Mouse (Mus musculus) embryonic facial prominence, embryonic 15.5 days (tissue): ENCODE data around the gene Car10. TPM values are rescaled to one million over a fixed set of nuclear protein-coding genes. Genes with fewer than 3 reads are reported as not detected.
"Not testable (repeated sequence)": the region's sequence is repeated elsewhere in the genome, so short reads cannot be mapped to it uniquely, and the experiment has no call there.

ENCODE experiments used
- ATAC-seq: fragments of 200-750 bp; cut with Nextera tagmentation; 2 replicates; pipeline ENCODE4 v1.8.0; 2017; ENCODE audit warnings: low read depth, moderate TSS enrichment; ENCODE audit not compliant: insufficient number of reproducible peaks, low FRiP score, low TSS enrichment
- H3K27ac ChIP-seq: fragments of 300-500 bp; sonication (generic); replicated peaks from 2 replicates; pipeline ENCODE4 v1.5.1; 2015; ENCODE audit warnings: mild to moderate bottlenecking, inconsistent platforms
- H3K27me3 ChIP-seq: fragments of 300-500 bp; sonication (generic); 2 replicates; pipeline ENCODE4 v1.6.1; 2015; ENCODE audit warnings: inconsistent platforms
- H3K36me3 ChIP-seq: fragments of 300-500 bp; sonication (generic); 2 replicates; pipeline ENCODE4 v1.6.1; 2015; ENCODE audit warnings: mild to moderate bottlenecking, inconsistent platforms
- H3K4me1 ChIP-seq: fragments of 300-500 bp; sonication (generic); 2 replicates; pipeline ENCODE4 v1.6.1; 2015; ENCODE audit warnings: inconsistent platforms
- H3K4me2 ChIP-seq: fragments of 300-500 bp; sonication (generic); replicated peaks from 2 replicates; pipeline ENCODE4 v1.6.1; 2015; ENCODE audit warnings: mild to moderate bottlenecking, inconsistent platforms
- H3K4me3 ChIP-seq: fragments of 300-500 bp; sonication (generic); replicated peaks from 2 replicates; pipeline ENCODE4 v1.5.1; 2015; ENCODE audit warnings: mild to moderate bottlenecking, inconsistent platforms
- H3K9ac ChIP-seq: fragments of 300-500 bp; sonication (generic); 2 replicates; pipeline ENCODE4 v1.6.1; 2015; ENCODE audit warnings: inconsistent platforms
- H3K9me3 ChIP-seq: fragments of 300-500 bp; sonication (generic); replicated peaks from 2 replicates; pipeline ENCODE4 v1.6.1; 2016; ENCODE audit warnings: inconsistent platforms
- WGBS: fragments of 180-500 bp; shearing (Covaris S2); methylation state at CpG from one replicate; pipeline ENCODE4 v1.1.7; 2015; 5-methylcytosine and 5-hydroxymethylcytosine counted together
- polyA plus RNA-seq: library from polyadenylated mRNA; unstranded; fragments of >200 nt; fragmentation: Nextera tagmentation; extraction: Ambion mirVana; gene quantifications from 2 replicates; pipeline ENCODE4 v1.2.1, GENCODE M21; 2015

The Car10 gene
- polyA plus RNA-seq, 1 experiment from 2014 or later = 3.1 TPM

- no peaks in the 10 kb centered on the region for H3K9me3 ChIP-seq
- H3K27me3 ChIP-seq = no peaks in the 10 kb centered on the region
- no peak overlapping the region for H3K9ac ChIP-seq
- no peak for ATAC-seq
- H3K36me3 ChIP-seq = no peaks in the 10 kb centered on the region
- 91% methylated on average over 2 of the region's 2 CpGs for WGBS
- H3K4me1 ChIP-seq = no peaks in the 10 kb centered on the region
- no peak overlapping the region for H3K4me3 ChIP-seq
- H3K4me2 ChIP-seq = no peak overlapping the region
- no peak overlapping the region for H3K27ac ChIP-seq
These were observed 298.5 kb downstream of the Car10 start for GRCm38 (mm10) chr11:93396356-93396755.

- not testable (repeated sequence) for H3K9me3 ChIP-seq, H3K4me1 ChIP-seq, H3K36me3 ChIP-seq, H3K27me3 ChIP-seq, H3K4me3 ChIP-seq, H3K9ac ChIP-seq, H3K4me2 ChIP-seq, H3K27ac ChIP-seq, ATAC-seq
- WGBS = 84% methylated on average over 1 of the region's 1 CpGs
These were observed 303.3 kb downstream of the Car10 start for GRCm38 (mm10) chr11:93401167-93401566.

- Histone ChIP-seq H3K9ac (no peak overlapping the region), H3K4me3 (no peak overlapping the region), H3K4me1 (no peaks in the 10 kb centered on the region), H3K27me3 (no peaks in the 10 kb centered on the region), H3K9me3 (no peaks in the 10 kb centered on the region), H3K27ac (no peak overlapping the region), H3K36me3 (no peaks in the 10 kb centered on the region), H3K4me2 (no peak overlapping the region)
- no peak for ATAC-seq
- WGBS = 83% methylated on average over 5 of the region's 5 CpGs
These were observed 310.2 kb downstream of the Car10 start for GRCm38 (mm10) chr11:93407981-93408380.

- no peak for ATAC-seq
- Histone ChIP-seq H3K27ac (no peak overlapping the region), H3K27me3 (no peaks in the 10 kb centered on the region), H3K4me2 (no peak overlapping the region), H3K36me3 (no peaks in the 10 kb centered on the region), H3K4me1 (no peaks in the 10 kb centered on the region), H3K9me3 (no peaks in the 10 kb centered on the region), H3K4me3 (no peak overlapping the region), H3K9ac (no peak overlapping the region)
- 74% methylated on average over 5 of the region's 5 CpGs for WGBS
These were observed 333.7 kb downstream of the Car10 start for GRCm38 (mm10) chr11:93431482-93431881.

- ATAC-seq = no peak
- Histone ChIP-seq H3K9me3 (no peaks in the 10 kb centered on the region), H3K36me3 (no peaks in the 10 kb centered on the region), H3K27me3 (no peaks in the 10 kb centered on the region), H3K4me3 (no peak overlapping the region), H3K9ac (no peak overlapping the region), H3K4me1 (no peaks in the 10 kb centered on the region), H3K27ac (no peak overlapping the region), H3K4me2 (no peak overlapping the region)
- WGBS = 52% methylated on average over 4 of the region's 4 CpGs
These were observed 337.4 kb downstream of the Car10 start for GRCm38 (mm10) chr11:93434997-93435915.

- Histone ChIP-seq H3K4me3 (no peak overlapping the region), H3K27me3 (no peaks in the 10 kb centered on the region), H3K9ac (no peak overlapping the region), H3K4me1 (no peaks in the 10 kb centered on the region), H3K9me3 (no peaks in the 10 kb centered on the region), H3K27ac (no peak overlapping the region), H3K4me2 (no peak overlapping the region), H3K36me3 (no peaks in the 10 kb centered on the region)
- ATAC-seq = no peak
- WGBS = 71% methylated on average over 2 of the region's 2 CpGs
These were observed 339.1 kb downstream of the Car10 start for GRCm38 (mm10) chr11:93436892-93437291.

- no peak for ATAC-seq
- H3K36me3 ChIP-seq = no peaks in the 10 kb centered on the region
- H3K4me2 ChIP-seq = no peak overlapping the region
- H3K9me3 ChIP-seq = no peaks in the 10 kb centered on the region
- H3K27me3 ChIP-seq = no peaks in the 10 kb centered on the region
- H3K4me1 ChIP-seq = no peaks in the 10 kb centered on the region
- H3K27ac ChIP-seq = no peak overlapping the region
- H3K9ac ChIP-seq = no peak overlapping the region
- no peak overlapping the region for H3K4me3 ChIP-seq
- WGBS = 63% methylated on average over 1 of the region's 1 CpGs
These were observed 342.6 kb downstream of the Car10 start for GRCm38 (mm10) chr11:93440466-93440865.

GRCm38 (mm10) chr11:93443777-93444176 is 345.9 kb downstream of the Car10 start:
- WGBS = 82% methylated on average over 2 of the region's 2 CpGs
- H3K4me1 ChIP-seq = no peaks in the 10 kb centered on the region
- no peak overlapping the region for H3K27ac ChIP-seq
- no peaks in the 10 kb centered on the region for H3K27me3 ChIP-seq
- H3K9me3 ChIP-seq = no peaks in the 10 kb centered on the region
- ATAC-seq = no peak
- H3K9ac ChIP-seq = no peak overlapping the region
- no peaks in the 10 kb centered on the region for H3K36me3 ChIP-seq
- no peak overlapping the region for H3K4me3 ChIP-seq
- no peak overlapping the region for H3K4me2 ChIP-seq

GRCm38 (mm10) chr11:93444741-93445140 is 346.9 kb downstream of the Car10 start:
- ATAC-seq = no peak
- no peak overlapping the region for H3K4me2 ChIP-seq
- no peaks in the 10 kb centered on the region for H3K9me3 ChIP-seq
- no peak overlapping the region for H3K4me3 ChIP-seq
- H3K27ac ChIP-seq = no peak overlapping the region
- no peaks in the 10 kb centered on the region for H3K36me3 ChIP-seq
- H3K9ac ChIP-seq = no peak overlapping the region
- no peaks in the 10 kb centered on the region for H3K4me1 ChIP-seq
- no peaks in the 10 kb centered on the region for H3K27me3 ChIP-seq
- 77% methylated on average over 8 of the region's 8 CpGs for WGBS

GRCm38 (mm10) chr11:93447566-93447965 is 349.7 kb downstream of the Car10 start:
- 64% methylated on average over 3 of the region's 3 CpGs for WGBS
- no peaks in the 10 kb centered on the region for H3K9me3 ChIP-seq
- no peaks in the 10 kb centered on the region for H3K4me1 ChIP-seq

GRCm38 (mm10) chr11:93448290-93449256 is 350.7 kb downstream of the Car10 start:
- Histone ChIP-seq H3K9ac (no peak overlapping the region), H3K36me3 (no peaks in the 10 kb centered on the region), H3K4me1 (no peaks in the 10 kb centered on the region), H3K4me2 (no peak overlapping the region), H3K27me3 (no peaks in the 10 kb centered on the region), H3K9me3 (no peaks in the 10 kb centered on the region), H3K27ac (no peak overlapping the region), H3K4me3 (no peak overlapping the region)
- WGBS = 80% methylated on average over 12 of the region's 12 CpGs
- ATAC-seq = no peak

More at GRCm38 (mm10) chr11:93447566-93447965, 349.7 kb downstream of the Car10 start:
- Histone ChIP-seq H3K27ac (no peak overlapping the region), H3K27me3 (no peaks in the 10 kb centered on the region), H3K4me2 (no peak overlapping the region), H3K4me3 (no peak overlapping the region), H3K36me3 (no peaks in the 10 kb centered on the region), H3K9ac (no peak overlapping the region)
- no peak for ATAC-seq
